Mouse (Mus musculus): Measurements from ENCODE around the gene Ints7.

Gene Ints7

DNA sequence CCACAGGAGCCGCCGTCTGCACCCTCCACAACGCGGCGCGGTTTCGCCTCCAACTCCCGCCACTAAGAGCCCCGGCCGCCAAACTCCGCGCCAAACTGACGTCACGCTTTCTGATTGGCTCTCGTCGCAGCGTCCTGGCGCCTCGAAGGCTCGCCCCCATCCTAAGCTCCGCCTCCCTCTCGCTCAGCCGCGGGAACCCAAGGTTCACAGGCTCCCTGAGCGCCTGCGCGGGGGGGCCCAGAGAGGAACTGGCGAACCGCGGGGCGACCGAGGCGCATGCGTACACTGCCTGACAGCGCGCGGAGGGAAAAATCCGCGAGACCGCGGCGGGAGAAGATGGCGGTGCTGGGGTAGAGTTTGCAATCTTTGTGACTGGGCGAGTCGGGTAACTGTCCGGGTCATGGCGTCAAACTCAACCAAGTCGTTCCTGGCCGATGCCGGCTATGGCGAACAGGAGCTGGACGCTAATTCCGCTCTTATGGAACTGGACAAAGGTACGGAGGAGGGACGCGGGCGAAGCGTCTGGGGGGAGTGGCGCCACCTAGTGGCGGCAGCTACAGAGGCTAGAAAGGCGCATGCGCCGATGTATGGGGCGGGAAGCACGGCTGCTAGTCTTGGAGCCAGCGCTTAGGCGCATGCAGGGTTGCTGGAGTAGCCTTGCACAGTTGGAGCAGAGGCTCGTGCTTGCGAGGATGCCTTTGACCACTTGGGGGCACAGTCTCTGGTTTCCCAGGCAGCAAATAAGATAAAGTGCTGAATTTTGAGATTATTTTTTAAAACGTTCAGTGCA, at the start of gene Ints7, which contains the start of gene Dtl:
Gene Ints7, plus strand, starts transcription at position 179 of the 790 bp plus-strand sequence.
Gene Dtl, minus strand, starts transcription at position 87 of the 790 bp plus-strand sequence.
- DNase-seq (ENCODE audit: low spot score in 2 of 2), result peak; percentile 96 to 98

DNA sequence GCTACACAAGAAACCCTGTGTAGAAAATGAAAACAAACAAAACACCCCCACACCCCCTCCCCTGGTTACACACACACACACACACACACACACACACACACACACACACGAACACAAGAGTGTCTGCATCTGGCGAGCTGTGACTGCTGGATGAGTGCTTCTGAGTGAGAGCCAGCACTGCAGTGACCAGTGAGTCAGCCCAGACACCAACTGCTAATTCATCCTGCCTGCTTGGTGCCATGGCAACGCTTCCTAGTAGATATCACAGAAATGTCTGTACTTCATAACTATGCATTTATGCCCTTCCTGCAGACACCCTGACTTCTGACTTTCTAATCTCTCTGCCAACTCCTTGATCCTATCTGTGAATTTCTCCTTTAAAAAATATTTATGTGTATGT, 48.3 kb upstream of the Ints7 start:
- DNase-seq (ENCODE audit: low spot score in 2 of 2), result no peak

DNA sequence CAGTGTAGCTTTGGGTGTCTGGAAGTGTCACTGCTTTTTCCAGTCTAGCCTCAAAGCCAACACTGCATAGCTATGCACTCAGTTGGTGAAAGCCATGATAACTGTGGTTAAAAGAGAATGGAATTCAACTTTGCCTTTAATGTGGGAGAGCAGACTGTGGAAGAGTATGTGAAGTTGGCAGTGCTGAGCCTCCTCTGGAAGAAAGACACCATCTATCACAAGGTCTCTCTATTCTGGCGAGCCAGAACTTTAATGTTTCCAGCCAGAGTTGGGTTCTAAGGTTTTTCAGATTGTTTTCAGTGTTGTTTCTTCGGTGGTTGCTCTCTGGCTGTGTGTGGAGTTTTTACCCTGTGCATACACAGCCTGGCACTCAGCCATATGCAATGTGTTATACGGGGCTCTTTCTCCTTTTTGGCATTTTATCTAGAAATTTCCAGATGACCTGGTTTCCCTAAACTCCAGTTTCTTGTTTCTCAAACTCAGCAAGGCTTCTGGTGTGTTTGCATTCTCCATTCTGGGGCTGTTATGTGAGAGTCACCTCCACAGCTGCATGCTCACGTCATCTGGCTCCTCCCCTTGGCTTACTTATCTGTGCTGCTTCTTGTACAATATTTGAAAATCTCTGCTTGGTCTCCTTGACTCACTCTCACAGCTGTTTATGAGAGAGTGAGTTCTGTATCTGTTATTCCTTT, 47.4 kb upstream of the Ints7 start:
- DNase-seq (ENCODE audit: low spot score in 2 of 2), result no peak

DNA sequence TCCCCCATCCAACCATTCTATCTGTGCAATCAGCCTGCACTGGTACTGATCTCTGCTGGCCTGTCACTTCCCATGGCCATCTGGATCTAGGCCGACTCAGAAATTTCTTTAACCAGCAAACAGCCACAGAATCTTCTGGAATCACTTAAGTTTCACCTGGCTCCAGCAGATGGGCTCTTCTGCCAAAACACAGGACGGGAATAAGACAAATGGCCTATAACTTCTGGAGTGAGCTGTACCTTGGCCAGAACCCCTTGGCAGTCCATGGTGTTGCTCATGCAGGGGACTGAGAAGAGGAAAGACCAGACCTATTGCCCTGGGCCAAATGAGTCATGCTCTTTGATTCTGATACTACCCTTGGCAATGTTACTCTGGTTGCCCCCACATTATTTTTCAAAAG, 46.0 kb upstream of the Ints7 start:
- no peak for DNase-seq (ENCODE audit: low spot score in 2 of 2)

DNA sequence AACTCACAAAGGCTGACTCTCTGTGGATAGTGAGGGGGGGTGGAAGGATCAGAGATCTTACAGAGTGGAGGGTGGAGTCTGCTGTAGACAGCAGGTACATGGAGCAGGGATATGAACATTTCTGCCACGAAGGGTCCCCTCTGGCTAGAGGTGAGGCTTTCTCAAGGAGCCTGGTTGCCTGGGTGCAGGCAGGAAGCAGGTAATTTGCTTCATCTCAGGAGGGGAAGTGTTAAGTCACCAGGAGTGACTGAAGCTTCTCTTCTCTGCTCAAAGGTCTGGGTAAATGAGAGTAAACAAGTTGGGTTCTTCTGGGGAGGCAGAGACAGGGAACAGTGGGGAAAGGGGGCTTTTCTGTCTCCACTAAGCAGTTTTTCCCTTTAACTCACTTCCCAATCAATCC, 44.4 kb upstream of the Ints7 start:
- DNase-seq (ENCODE audit: low spot score in 2 of 2), result no peak

DNA sequence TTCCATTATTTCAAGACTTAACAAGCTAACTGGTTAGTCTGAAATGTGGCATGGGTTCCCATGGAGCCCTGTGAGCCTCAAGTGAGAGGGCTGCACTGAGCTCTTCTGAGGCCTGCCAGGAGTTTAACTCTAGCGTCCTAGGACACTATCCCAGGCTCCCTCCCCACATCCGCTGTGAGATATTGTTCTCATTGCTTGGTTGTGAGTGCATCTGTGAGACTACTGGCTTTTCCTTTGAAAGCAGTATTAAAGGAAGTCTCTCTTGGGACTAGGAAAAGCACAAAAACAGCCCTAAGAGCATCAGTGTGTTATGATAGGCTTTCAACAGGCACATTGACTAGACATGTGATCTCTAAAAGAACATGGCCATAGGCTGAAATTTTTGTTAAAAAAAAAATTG, 40.5 kb upstream of the Ints7 start:
- no peak for DNase-seq (ENCODE audit: low spot score in 2 of 2)

DNA sequence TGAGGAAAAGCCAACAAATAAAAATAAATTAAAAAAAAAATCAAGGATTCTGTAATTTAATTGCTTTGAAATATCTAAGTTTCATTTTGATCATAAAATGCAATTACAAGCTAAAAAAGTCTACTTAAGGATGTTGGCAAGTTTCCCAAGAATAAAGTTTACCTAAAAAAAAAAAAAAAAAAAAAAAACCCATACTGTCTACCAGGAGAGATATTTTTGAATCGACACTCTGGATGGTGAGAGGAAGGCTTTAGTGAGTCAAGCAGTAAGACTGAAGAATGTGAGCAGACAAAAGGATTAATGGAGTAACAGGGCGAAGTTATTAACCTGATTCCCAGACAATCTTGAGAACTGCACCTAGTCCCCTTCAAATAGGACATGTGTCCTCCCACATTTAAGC, 35.1 kb upstream of the Ints7 start:
- DNase-seq (ENCODE audit: low spot score in 2 of 2), result no peak

DNA sequence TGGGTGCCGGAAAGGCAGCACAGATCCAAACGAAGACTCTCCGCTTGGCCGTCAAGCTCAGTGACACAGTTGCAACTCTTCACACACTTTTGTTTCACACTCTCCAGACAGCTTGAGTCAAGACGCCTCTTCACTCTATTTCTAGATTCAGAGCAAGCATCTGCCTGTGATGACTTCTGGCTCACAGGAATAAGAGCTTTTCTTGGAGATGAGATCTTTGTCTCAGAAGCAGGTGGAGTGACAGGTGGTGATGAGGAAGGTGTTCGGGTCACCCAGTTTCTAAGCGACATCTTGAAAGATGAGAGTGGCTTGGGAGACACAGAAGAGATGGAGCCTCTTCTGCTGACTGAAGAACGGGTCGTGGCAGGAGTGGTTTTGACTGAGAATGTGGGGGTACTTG, 34.4 kb upstream of the Ints7 start:
- peak; percentile 29 to 42 for DNase-seq (ENCODE audit: low spot score in 2 of 2)

DNA sequence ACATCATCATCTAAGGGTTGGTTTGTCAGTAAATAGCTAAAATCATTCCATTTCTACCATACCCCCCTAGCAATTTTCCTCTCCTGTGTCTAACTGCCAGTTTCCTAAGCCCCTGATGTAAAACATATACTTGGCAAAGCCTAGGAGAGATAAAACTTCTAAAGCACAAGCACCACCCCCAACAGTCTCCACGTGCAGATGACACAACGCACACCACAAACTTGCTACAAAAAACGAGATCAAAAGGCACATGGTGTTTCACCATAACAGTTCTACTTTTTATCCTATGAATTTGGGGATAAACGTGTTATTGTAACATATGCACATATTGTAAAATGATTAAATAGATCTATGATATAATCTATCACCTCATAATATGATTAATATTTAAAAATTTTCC, 33.8 kb upstream of the Ints7 start:
- no peak for DNase-seq (ENCODE audit: low spot score in 2 of 2)

DNA sequence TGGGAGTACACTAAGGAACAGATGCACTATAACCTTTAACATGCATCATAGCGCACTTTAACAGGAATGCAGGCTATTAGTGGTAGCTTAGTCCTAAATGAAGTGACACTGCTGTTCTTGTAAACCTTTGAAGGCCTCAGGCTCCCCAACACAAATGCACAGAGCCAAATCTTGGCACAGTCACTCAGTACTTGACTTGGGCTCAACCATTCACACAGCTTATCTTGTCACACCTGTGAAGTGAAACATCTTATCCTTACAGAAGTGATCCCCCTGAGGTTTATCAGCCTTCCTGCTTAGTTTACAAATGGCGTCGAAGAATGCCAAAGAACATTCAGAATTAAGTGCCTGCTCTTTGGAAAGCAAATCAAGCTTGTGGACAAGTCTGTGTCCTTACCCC, 31.7 kb upstream of the Ints7 start:
- no peak for DNase-seq (ENCODE audit: low spot score in 2 of 2)

DNA sequence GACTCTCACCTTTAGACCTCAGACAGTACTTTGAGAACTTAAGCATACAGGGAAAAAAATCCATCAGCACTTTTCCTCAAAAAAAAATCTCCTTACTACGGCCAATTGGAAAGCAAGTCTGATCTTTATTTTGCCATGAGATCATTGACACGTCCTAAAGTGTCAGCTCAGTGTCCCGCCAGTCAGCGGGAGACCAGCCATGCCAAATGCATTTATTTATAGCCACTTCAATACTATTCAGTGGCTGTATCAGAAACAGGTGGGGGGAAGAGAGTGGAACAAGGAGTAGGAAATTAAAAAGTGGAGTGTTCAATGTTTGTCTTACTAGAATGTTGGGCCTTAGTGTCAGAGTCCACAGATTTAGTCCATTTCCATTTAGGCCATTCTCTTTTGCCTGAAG, 24.6 kb upstream of the Ints7 start:
- DNase-seq (ENCODE audit: low spot score in 2 of 2), result no peak

DNA sequence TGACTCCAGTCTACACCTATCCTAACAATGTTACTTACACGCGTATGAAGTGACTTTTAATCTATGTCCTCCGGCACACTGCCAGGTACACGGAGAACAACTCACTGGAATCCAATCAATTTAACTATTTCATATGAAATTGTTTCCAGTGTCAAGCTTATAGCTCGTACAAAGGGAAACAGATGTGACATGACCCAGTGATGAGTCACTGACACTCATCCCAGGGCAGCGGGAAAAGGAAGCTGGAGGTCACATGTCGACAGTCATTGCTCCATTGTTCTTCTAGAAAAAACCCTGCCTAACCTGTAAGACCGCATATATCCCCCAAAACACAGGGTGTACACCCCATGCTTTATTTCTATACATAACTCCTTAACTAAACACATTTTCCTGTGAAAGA, 18.3 kb upstream of the Ints7 start:
- DNase-seq (ENCODE audit: low spot score in 2 of 2), result no peak

DNA sequence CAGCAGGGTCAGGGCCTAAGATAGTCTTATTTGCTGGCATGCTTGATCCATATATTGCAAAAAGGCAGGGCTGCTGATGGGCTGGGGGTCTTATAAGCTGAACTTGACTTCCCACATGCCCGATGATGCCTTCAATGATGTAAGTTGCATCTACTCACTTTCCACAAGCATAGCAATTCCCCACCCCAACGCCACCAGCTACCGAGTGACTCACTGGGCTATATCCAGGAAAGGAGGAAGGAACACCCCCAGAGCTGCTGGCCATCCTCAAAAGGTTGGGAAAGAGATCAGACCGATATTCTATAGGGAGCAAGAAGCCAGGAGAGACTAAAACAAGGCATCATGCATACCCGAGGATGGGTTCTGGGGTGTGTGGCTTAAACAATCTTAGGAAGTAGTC, 15.7 kb upstream of the Ints7 start:
- no peak for DNase-seq (ENCODE audit: low spot score in 2 of 2)

DNA sequence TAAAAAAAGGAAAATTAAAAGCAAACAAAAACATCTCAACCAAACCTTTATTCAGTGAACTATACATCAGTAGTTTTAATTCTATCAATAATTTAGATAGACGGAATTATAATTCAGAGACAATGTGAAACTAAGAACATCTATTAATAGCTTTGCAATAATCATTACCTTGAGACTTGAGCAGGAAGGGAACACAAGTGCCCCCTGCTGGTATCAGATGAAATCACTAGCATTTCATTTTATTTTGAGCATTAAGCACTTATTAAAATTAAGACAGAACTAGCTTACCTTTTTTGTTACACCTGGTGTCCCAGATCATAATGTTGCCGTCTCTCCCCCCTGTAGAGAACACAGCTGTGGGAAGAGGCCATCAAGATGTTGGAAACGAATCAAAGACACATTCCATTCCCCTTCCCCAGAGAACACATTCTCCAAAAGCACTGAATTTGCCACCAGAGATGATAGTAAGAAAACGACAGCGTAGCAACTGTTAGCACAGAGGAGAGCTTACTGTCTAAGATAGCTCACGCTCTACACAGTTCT, 12.5 kb upstream of the Ints7 start:
- DNase-seq (ENCODE audit: low spot score in 2 of 2), result no peak

DNA sequence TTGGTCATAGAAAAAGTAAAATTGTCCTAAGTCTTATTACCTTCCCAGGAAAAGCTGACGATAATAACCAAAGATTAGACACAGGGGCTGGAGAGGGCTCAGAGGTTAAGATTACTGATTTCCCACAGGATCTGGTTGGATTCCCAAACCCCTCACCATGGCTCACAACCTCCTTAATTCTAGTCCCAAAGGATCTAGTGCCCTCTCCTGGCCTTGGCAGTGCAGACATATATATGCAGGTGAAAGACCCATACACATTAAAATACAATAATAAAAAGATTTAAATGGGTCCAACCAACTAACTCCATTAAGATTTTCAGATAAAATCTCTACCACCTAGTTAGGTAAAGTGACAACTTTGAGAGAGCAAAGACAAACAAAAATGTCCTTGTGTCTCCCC, 7.6 kb upstream of the Ints7 start:
- DNase-seq (ENCODE audit: low spot score in 2 of 2), result no peak

DNA sequence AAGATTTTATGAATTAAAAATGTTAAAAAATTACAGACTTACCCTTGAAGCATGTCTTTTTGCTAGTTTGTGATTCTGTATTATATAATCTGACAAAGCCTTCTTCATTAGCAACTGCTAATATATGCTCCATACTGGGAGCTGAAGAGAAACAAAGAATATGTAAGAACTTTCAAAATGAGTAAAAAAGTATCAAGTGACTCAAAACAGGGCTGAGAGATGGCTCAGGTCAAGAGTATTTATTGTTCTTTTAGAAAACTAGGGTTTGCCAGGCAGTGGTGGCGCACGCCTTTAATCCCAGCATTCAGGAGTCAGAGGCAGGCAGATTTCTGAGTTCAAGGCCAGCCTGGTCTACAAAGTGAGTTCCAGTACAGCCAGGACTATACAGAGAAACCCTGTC, 5.8 kb upstream of the Ints7 start:
- no peak for DNase-seq (ENCODE audit: low spot score in 2 of 2)

DNA sequence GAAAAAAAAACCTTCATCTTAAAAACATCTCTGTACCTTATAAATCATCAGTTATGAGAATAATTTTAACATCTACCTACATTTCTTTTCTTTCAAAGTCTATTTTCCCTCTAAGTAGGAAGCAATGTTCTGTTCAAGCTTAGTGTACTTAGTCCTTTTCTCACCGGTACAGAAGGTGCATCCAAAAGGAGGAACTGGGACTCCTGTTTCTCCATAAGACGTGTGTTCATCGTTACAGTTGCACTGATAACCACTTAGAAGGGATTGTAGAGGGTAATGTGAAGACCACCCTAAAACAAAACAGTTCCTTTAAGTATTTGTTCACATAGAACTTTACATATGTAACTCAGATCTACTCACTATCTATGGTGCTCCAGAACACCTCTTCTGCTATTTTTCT, 5.0 kb upstream of the Ints7 start:
- DNase-seq (ENCODE audit: low spot score in 2 of 2), result no peak

DNA sequence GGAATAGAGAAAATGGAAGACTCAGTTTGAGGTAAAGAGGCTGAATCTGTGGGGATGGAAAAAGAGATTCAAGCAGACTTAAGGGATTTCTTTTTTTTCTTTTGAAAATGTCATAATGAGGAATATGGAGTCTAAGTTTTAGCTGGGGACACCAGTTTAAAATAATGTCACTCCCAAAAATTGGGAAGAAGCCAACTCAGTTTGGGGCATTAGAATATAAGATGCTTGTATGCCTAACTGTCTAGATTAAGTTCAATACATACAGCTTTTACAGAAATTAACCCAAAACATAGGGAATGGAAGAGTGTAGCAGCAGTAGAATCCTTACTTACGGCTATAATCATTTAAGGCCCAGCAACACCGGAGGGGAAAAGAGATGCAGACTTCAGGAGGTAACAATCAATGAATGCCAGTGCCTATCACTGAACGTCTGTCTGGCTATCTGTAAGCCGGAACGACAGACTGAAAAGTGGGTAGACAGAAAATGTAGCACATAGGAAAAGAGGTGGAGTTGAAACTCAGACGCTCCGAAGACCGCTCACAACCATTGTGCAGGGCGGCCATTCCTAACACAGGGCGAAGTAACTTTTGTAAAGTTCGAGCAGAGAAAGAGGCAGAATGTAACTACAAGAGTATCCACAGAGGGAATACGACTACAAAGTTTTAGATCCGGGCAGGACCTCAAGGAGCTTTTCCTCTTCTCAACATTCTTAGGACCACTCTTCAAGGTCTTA, 1.4 kb upstream of the Ints7 start:
- no peak for DNase-seq (ENCODE audit: low spot score in 2 of 2)

DNA sequence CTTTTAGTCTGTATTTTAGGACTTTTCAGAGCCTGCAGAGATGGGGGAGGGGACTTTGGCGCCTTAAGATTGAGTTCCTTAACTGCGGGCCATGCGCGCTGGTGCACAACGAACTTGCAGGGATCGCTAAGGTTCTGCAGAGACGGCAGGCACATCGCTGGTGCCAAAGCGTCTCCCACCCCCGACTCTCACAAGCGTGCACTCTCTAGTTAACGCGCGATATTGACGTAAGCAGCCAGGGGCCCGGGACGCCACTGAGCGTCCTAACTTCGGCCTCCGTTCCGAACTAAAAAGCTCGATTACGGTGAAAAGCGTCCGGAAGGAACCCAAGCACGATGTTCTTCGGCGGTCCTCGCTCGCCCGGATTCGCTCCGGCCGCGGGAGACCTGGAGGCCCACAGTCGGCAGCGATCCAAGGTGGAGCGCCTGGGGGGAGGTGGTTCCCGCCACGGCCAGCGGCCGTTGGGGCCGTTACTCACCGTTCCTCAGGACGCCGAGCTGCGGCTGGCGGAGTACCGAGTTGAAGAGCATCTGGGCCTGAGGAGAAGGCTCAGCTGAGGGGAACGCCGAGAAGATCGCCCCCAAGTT, 472 bp upstream of the Ints7 start:
- DNase-seq (ENCODE audit: low spot score in 2 of 2), result peak in 1 of 2 experiments; percentile 18

DNA sequence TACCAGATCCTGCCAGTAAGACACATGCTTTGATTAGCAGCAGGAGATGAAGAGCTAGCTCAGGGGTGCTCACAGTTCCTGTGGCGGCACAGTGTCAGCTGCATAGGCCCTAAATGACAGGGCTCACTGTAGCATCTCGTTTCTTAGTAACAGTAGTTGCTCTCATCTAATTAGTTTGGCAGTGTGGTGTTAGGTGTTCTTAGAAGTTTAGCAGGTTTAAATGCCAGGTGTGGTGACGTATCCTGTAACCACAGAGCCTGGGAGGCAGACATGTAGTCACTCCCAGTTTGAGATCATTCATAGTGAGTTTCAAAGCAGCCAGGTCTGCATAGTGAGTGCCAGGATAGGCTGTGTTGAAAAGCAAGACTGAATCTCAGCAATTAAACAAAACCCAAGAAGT, 4.1 kb downstream of the Ints7 start:
- DNase-seq (ENCODE audit: low spot score in 2 of 2), result no peak

DNA sequence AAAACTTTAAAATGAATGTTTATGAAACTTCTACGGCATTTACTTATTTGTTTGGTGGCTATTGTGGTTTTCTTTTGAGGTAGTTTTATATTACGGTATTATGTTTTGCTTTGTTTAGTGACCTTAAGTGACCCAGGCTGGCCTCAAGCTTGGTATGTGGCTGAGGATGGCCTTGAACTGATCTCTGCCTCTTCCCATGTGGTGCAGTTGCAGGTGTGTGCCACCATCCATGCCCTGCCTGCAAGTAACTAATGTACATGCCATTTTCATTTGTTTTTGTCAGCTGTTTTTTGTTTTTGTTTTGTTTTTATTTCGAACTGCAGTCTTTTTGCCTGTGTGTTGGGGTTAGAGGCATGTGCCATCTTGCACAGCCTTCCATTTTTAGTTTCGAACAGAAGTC, 6.2 kb downstream of the Ints7 start:
- no peak for DNase-seq (ENCODE audit: low spot score in 2 of 2)

DNA sequence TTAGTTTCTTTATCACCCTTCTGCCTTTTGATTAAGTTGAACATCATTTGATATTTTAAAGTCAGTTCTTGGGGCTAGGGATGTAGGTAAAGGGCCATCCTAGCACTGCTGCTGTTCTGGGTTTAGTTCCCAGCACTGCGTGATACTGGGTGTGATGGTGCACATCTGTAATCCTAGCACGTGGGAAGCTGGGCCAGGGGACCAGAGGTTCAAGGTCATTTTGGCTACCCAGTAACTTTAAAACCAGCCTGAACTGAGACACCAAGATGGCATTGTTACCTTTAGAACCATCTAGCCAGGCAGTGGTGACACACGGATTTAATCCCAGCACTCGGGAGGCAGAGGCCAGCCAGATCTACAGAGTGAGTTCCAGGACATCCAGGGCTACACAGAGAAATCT, 8.4 kb downstream of the Ints7 start:
- DNase-seq (ENCODE audit: low spot score in 2 of 2), result no peak
